34 mouse cellular contexts compared by ENCODE assay signal in genomic region chr4:129525338-129525737, GRCm38 (mm10). TPM values are rescaled to one million over a fixed set of nuclear protein-coding genes. Genes with fewer than 3 reads are reported as not detected.
DNase-seq lines count a peak whose midpoint lies in the region; ATAC-seq and TF ChIP-seq lines count a peak whose summit lies in the region.
"Had no signal": no experiment of that assay in that cellular context is flagged by ENCODE, and none has a peak within 500 bp of the region (broad histone marks: within the 10 kb centered on the region; RNA-seq: fewer than 3 reads in every experiment).

No protein-coding gene starts in this region.

- intact Hi-C loops in heart, postnatal 25 days (cut with DNase I) = no loop called here

- peak; percentile 20 for TF ChIP-seq CTCF in heart, postnatal 0 days (IDR thresholded peaks at IDR 0.05; ENCODE audit: low read depth)
- no peak for TF ChIP-seq CTCF in stomach, postnatal 0 days (IDR thresholded peaks at IDR 0.05; ENCODE audit: low read depth)

- H3K4me3 ChIP-seq in heart, postnatal 0 days (ENCODE audit: low read depth, low read length) = no peak overlapping the region
- H3K4me3 ChIP-seq in stomach, postnatal 0 days (ENCODE audit: low read depth, low read length) = no peak overlapping the region
- H3K4me3 ChIP-seq: forebrain, embryonic 10.5 days; hindbrain, embryonic 15.5 days; intestine, embryonic 15.5 days; kidney, embryonic 15.5 days; left cerebral cortex, adult 2 months; limb, embryonic 15.5 days; megakaryocyte, embryonic 14.5 days; midbrain, embryonic 13.5 days had no signal

- no peaks in the 10 kb centered on the region for H3K27me3 ChIP-seq in heart, postnatal 0 days (ENCODE audit: control insufficient read depth, insufficient read depth, low read length)
- H3K27me3 ChIP-seq in stomach, postnatal 0 days (ENCODE audit: control insufficient read depth, insufficient read depth, low read length) = no peaks in the 10 kb centered on the region
- H3K27me3 ChIP-seq: hindbrain, embryonic 15.5 days; intestine, embryonic 15.5 days; kidney, embryonic 15.5 days; limb, embryonic 15.5 days; megakaryocyte, embryonic 14.5 days; midbrain, embryonic 13.5 days; Patski had no signal

- H3K27ac ChIP-seq in heart, postnatal 0 days (ENCODE audit: low read depth) = peak overlapping the region; percentile 66
- peak overlapping the region; percentile 73 for H3K27ac ChIP-seq in stomach, postnatal 0 days (replicated peaks)
- H3K27ac ChIP-seq: forebrain, embryonic 10.5 days; hindbrain, embryonic 15.5 days; intestine, embryonic 15.5 days; kidney, embryonic 15.5 days; left cerebral cortex, adult 2 months; limb, embryonic 15.5 days; liver, embryonic 14.5 days; midbrain, embryonic 13.5 days had no signal

- peak; percentile 88 for ATAC-seq in heart, postnatal 0 days (ENCODE audit: insufficient read depth, low read depth)
- peak; percentile 73 for ATAC-seq in activated CD4-positive, CD25-positive, alpha-beta regulatory T cell, adult 4 months
- peak; percentile 70 for ATAC-seq in stomach, postnatal 0 days (ENCODE audit: low FRiP score, low TSS enrichment)
- ATAC-seq: forebrain, postnatal 0 days; midbrain, embryonic 13.5 days; Patski had no signal

- no peak overlapping the region for H3K9ac ChIP-seq in heart, postnatal 0 days (replicated peaks; ENCODE audit: low read depth, low read length)
- H3K9ac ChIP-seq in stomach, postnatal 0 days (ENCODE audit: low read length) = no peak overlapping the region
- H3K9ac ChIP-seq: forebrain, postnatal 0 days; hindbrain, embryonic 15.5 days; intestine, embryonic 15.5 days; kidney, embryonic 15.5 days; limb, embryonic 15.5 days; liver, embryonic 14.5 days; lung, embryonic 14.5 days; midbrain, embryonic 13.5 days had no signal

- no peaks in the 10 kb centered on the region for H3K9me3 ChIP-seq in heart, postnatal 0 days (replicated peaks; ENCODE audit: control insufficient read depth, low read length)
- no peaks in the 10 kb centered on the region for H3K9me3 ChIP-seq in stomach, postnatal 0 days (ENCODE audit: control insufficient read depth, low read length)
- H3K9me3 ChIP-seq: forebrain, embryonic 10.5 days; G1E; hindbrain, embryonic 15.5 days; intestine, embryonic 15.5 days; kidney, embryonic 15.5 days; limb, embryonic 15.5 days; midbrain, embryonic 13.5 days had no signal

- 53% methylated on average over 5 of the region's 5 CpGs for WGBS in heart, postnatal 0 days
- 86% methylated on average over 5 of the region's 5 CpGs for WGBS in stomach, postnatal 0 days

- H3K4me1 ChIP-seq in heart, postnatal 0 days (ENCODE audit: control insufficient read depth, insufficient read depth) = peaks cover 4% of the 10 kb centered on the region; the same call in 1 of the 2 replicates
- H3K4me1 ChIP-seq in stomach, postnatal 0 days (replicated peaks; ENCODE audit: control insufficient read depth, insufficient read depth) = no peaks in the 10 kb centered on the region
- H3K4me1 ChIP-seq: forebrain, embryonic 10.5 days; hindbrain, embryonic 15.5 days; intestine, embryonic 15.5 days; kidney, embryonic 15.5 days; limb, embryonic 15.5 days; midbrain, embryonic 13.5 days had no signal

- H3K36me3 ChIP-seq in heart, postnatal 0 days (replicated peaks; ENCODE audit: control insufficient read depth, insufficient read depth, low read length) = peaks cover 74% of the 10 kb centered on the region
- H3K36me3 ChIP-seq in stomach, postnatal 0 days (ENCODE audit: control insufficient read depth, insufficient read depth, low read length) = peaks cover 27% of the 10 kb centered on the region

- DNase-seq in heart, postnatal 0 days (ENCODE audit: low spot score) = peak; percentile 55
- no peak for DNase-seq in heart, postnatal 25 days (ENCODE audit: low spot score)
- DNase-seq in CD4-positive helper T cell, adult 2 months (ENCODE audit: low read depth, low spot score) = peak; percentile 35
- DNase-seq in stomach, postnatal 0 days (ENCODE audit: low spot score) = no peak
- no peak for DNase-seq in layer of hippocampus, postnatal 36 days
- no peak for DNase-seq in kidney, adult 18-20 months
- DNase-seq: adrenal gland, adult 2 months; cerebellum, adult 11-12 months; cerebellum, postnatal 10 days; forebrain, postnatal 0 days; gastrocnemius, postnatal 36 days; kidney, postnatal 36 days; lung, embryonic 14.5 days; lung, postnatal 36 days; retina, postnatal 1 day; right cerebral cortex, postnatal 25 days; thymus, postnatal 14 days had no signal

- H3K4me2 ChIP-seq in heart, postnatal 0 days (ENCODE audit: low read depth, low read length) = no peak overlapping the region
- H3K4me2 ChIP-seq in stomach, postnatal 0 days (replicated peaks; ENCODE audit: low read depth) = no peak overlapping the region
- H3K4me2 ChIP-seq: hindbrain, embryonic 15.5 days; intestine, embryonic 15.5 days; kidney, embryonic 15.5 days; limb, embryonic 15.5 days; lung, embryonic 14.5 days; midbrain, embryonic 13.5 days had no signal

- no peak for TF ChIP-seq EP300 in heart, postnatal 0 days (IDR thresholded peaks at IDR 0.05; ENCODE audit: low read depth)
- TF ChIP-seq EP300 in stomach, postnatal 0 days (optimal IDR thresholded peaks at IDR 0.05) = no peak

RNA-seq across cellular contexts. Expression of gene Marcksl1, which starts 12.0 kb away (rescaled TPM):
- 183 and 192 TPM in 2 replicates for total RNA-seq in heart, postnatal 0 days (2014; rRNA removed; ENCODE audit: low replicate concordance)
- 135 and 138 TPM in 2 replicates for polyA plus RNA-seq in heart, postnatal 0 days (2015; fragmentation: Nextera tagmentation; extraction: Ambion mirVana)
- 1 to 10 TPM; 6.8 to 7.8 TPM for total RNA-seq in heart, postnatal 25 days (2021)
- 1 to 10 TPM; 3.6 to 3.8 TPM for polyA plus RNA-seq in activated CD4-positive, CD25-positive, alpha-beta regulatory T cell, adult 4 months (2017; shearing (Covaris generic))
- 153 and 174 TPM in 2 replicates for polyA plus RNA-seq in stomach, postnatal 0 days (2015; fragmentation: Nextera tagmentation; extraction: Ambion mirVana)
- 100 to 1,000 TPM; 105 to 115 TPM for total RNA-seq in layer of hippocampus, postnatal 36 days (2021)

RNA-seq across cellular contexts. Expression of gene Hdac1, which starts 17.2 kb away (rescaled TPM):
- total RNA-seq in heart, postnatal 0 days (2014; rRNA removed; ENCODE audit: low replicate concordance) = 25.8 and 34.5 TPM in 2 replicates
- 73.6 and 77.9 TPM in 2 replicates for polyA plus RNA-seq in heart, postnatal 0 days (2015; fragmentation: Nextera tagmentation; extraction: Ambion mirVana)
- total RNA-seq in heart, postnatal 25 days (2021) = 10 to 100 TPM; 15.9 to 18.6 TPM
- polyA plus RNA-seq in activated CD4-positive, CD25-positive, alpha-beta regulatory T cell, adult 4 months (2017; shearing (Covaris generic)) = 100 to 1,000 TPM; 225 to 283 TPM
- polyA plus RNA-seq in stomach, postnatal 0 days (2015; fragmentation: Nextera tagmentation; extraction: Ambion mirVana) = 110 TPM in 2 replicates
- total RNA-seq in layer of hippocampus, postnatal 36 days (2021) = 10 to 100 TPM; 45.2 to 55.8 TPM

RNA-seq across cellular contexts. Expression of gene Fam229a, which starts 34.3 kb away (rescaled TPM):
- total RNA-seq in heart, postnatal 0 days (2014; rRNA removed; ENCODE audit: low replicate concordance) = not detected in 2 replicates
- polyA plus RNA-seq in heart, postnatal 0 days (2015; fragmentation: Nextera tagmentation; extraction: Ambion mirVana) = 0.22 and 0.52 TPM in 2 replicates
- not detected for total RNA-seq in heart, postnatal 25 days (2021)
- not detected for polyA plus RNA-seq in activated CD4-positive, CD25-positive, alpha-beta regulatory T cell, adult 4 months (2017; shearing (Covaris generic))
- polyA plus RNA-seq in stomach, postnatal 0 days (2015; fragmentation: Nextera tagmentation; extraction: Ambion mirVana) = 0.36 and 0.44 TPM in 2 replicates
- total RNA-seq in layer of hippocampus, postnatal 36 days (2021) = not detected
- total RNA-seq: adrenal gland, adult 2 months; adrenal gland, postnatal 4 days; G1E; gastrocnemius, postnatal 36 days; hematopoietic stem cell, adult 5-6 weeks; left cerebral cortex, postnatal 36 days had no signal
- polyA plus RNA-seq: embryonic facial prominence, embryonic 11.5 days; forebrain, embryonic 10.5 days; G1E; intestine, embryonic 15.5 days; kidney, embryonic 15.5 days; limb, embryonic 15.5 days; lung, embryonic 14.5 days; midbrain, embryonic 13.5 days; neural tube, embryonic 11.5 days; Patski had no signal

RNA-seq across cellular contexts. Expression of gene Tssk3, which starts 34.5 kb away (rescaled TPM):
- not detected in 2 replicates for total RNA-seq in heart, postnatal 0 days (2014; rRNA removed; ENCODE audit: low replicate concordance)
- not detected in 2 replicates for polyA plus RNA-seq in heart, postnatal 0 days (2015; fragmentation: Nextera tagmentation; extraction: Ambion mirVana)
- total RNA-seq in heart, postnatal 25 days (2021) = not detected
- polyA plus RNA-seq in activated CD4-positive, CD25-positive, alpha-beta regulatory T cell, adult 4 months (2017; shearing (Covaris generic)) = not detected
- polyA plus RNA-seq in stomach, postnatal 0 days (2015; fragmentation: Nextera tagmentation; extraction: Ambion mirVana) = 0.07 TPM in 1 of 2 replicates, not detected in the other
- not detected for total RNA-seq in layer of hippocampus, postnatal 36 days (2021)
- total RNA-seq: adrenal gland, adult 2 months; adrenal gland, postnatal 4 days; gastrocnemius, postnatal 36 days; hematopoietic stem cell, adult 5-6 weeks; left cerebral cortex, adult 2 months had no signal
- polyA plus RNA-seq: adrenal gland, adult 2 months; embryonic facial prominence, embryonic 11.5 days; forebrain, embryonic 10.5 days; G1E; intestine, embryonic 15.5 days; kidney, embryonic 15.5 days; limb, embryonic 15.5 days; liver, embryonic 14.5 days; lung, embryonic 14.5 days; neural tube, embryonic 11.5 days; Patski had no signal

RNA-seq across cellular contexts. Expression of gene Lck, which starts 48.1 kb away (rescaled TPM):
- 2.0 and 8.9 TPM in 2 replicates for total RNA-seq in heart, postnatal 0 days (2014; rRNA removed; ENCODE audit: low replicate concordance)
- polyA plus RNA-seq in heart, postnatal 0 days (2015; fragmentation: Nextera tagmentation; extraction: Ambion mirVana) = 0.71 and 0.99 TPM in 2 replicates
- 1 to 10 TPM in 1 of 2 experiments, under 1 TPM in 1; 0.47 to 1.2 TPM for total RNA-seq in heart, postnatal 25 days (2021)
- 1,000 to 10,000 TPM; 1,301 to 1,674 TPM for polyA plus RNA-seq in activated CD4-positive, CD25-positive, alpha-beta regulatory T cell, adult 4 months (2017; shearing (Covaris generic))
- polyA plus RNA-seq in stomach, postnatal 0 days (2015; fragmentation: Nextera tagmentation; extraction: Ambion mirVana) = 1.7 and 1.9 TPM in 2 replicates
- total RNA-seq in layer of hippocampus, postnatal 36 days (2021) = 1 to 10 TPM; 2.7 to 2.8 TPM

Comparison
In these comparisons a context has a peak if more than half of its experiments do, and no peak if none do; other contexts are left out.
1. DNase-seq: peak in heart, postnatal 0 days (single experiment) and CD4-positive helper T cell, adult 2 months (single experiment); none in heart, postnatal 25 days (single experiment), stomach, postnatal 0 days (single experiment), layer of hippocampus, postnatal 36 days (0 of 2) and kidney, adult 18-20 months (single experiment).
2. RNA of gene Marcksl1, which starts 12.0 kb away (total RNA-seq): 183 to 192 TPM in heart, postnatal 0 days and 105 to 115 TPM in layer of hippocampus, postnatal 36 days; 6.8 to 7.8 TPM in heart, postnatal 25 days; every median in the first group is over 10 times any median in the second.
3. Peak in every context shown above with its lines, with median percentiles within 50 percentile points of each other: ATAC-seq.